Mouse (Mus musculus) cerebellum, adult 2 months (tissue): ENCODE results near the gene Kalrn. TPM values are rescaled to one million over a fixed set of nuclear protein-coding genes. Genes with fewer than 3 reads are reported as not detected.

Source experiments
- DNase-seq, 2 experiments: peaks; one replicate each; pipeline ENCODE4 v3.0.0; 2021
- H3K27ac ChIP-seq: fragments of 200-500 bp; 2 replicates; pipeline ENCODE4 v1.5.1; 2012; ENCODE audit warnings: low read length, control low read depth, inconsistent platforms; ENCODE audit not compliant: insufficient read depth
- H3K27me3 ChIP-seq: fragments of 200-500 bp; 2 replicates; pipeline ENCODE4 v1.6.1; 2012; ENCODE audit warnings: inconsistent platforms, mild to moderate bottlenecking, low read length, moderate library complexity; ENCODE audit not compliant: control insufficient read depth, insufficient read depth
- H3K4me1 ChIP-seq: fragments of 200-500 bp; 2 replicates; pipeline ENCODE4 v1.6.1; 2011; ENCODE audit warnings: low read length; ENCODE audit not compliant: control insufficient read depth, insufficient read depth
- H3K4me3 ChIP-seq: fragments of 200-500 bp; replicated peaks from 2 replicates; pipeline ENCODE3; 2011; ENCODE audit warnings: mild to moderate bottlenecking, low read depth, low read length, control low read depth; ENCODE audit not compliant: insufficient read depth
- CTCF ChIP-seq: fragments of 200-500 bp; IDR thresholded peaks from 2 replicates; pipeline ENCODE4 v1.5.1; 2011; ENCODE audit warnings: low read depth, mild to moderate bottlenecking, control low read depth, low read length, moderate library complexity, borderline replicate concordance; ENCODE audit not compliant: insufficient read depth
- POLR2A ChIP-seq: fragments of 200-500 bp; IDR thresholded peaks from 2 replicates; pipeline ENCODE4 v1.6.1; 2011; ENCODE audit warnings: low read length, control low read depth, borderline replicate concordance; ENCODE audit not compliant: insufficient read depth
- WGBS: fragments of 180-500 bp; shearing (Covaris S2); methylation state at CpG from one replicate; pipeline ENCODE4 v1.1.7; 2018; 5-methylcytosine and 5-hydroxymethylcytosine counted together
- polyA plus RNA-seq: library from polyadenylated mRNA; depleted of rRNA; stranded (reverse); fragments of >200 nt; gene quantifications from 2 replicates; pipeline ENCODE4 v1.2.3, GENCODE M21; 2012

Gene Kalrn
- polyA plus RNA-seq, 1 experiment: 17.9 TPM

DNA sequence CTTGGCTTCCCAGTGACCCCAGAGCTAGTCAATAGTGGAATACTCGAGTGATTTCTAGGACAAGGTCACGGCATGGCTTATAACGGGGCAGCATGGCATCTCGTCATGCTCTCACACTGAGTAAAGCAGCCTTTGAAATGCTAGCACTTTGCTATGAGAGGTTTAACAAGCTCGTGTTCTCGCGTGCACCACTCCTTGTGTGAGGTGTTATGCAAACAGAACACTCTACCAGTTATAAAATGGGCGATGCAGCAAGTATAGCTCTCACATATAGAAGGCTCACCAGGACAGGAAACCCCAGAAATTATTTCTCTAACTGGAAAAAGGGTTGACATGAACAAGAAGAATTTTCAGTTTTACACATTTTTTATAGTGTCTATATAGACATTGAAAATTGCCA is 431.7 kb downstream of the Kalrn start:
- H3K27ac ChIP-seq: no peak overlapping the region
- no peaks in the 10 kb centered on the region for H3K4me1 ChIP-seq
- H3K4me3 ChIP-seq: no peak overlapping the region
- TF ChIP-seq POLR2A (no peak), CTCF (no peak)
- whole genome bisulfite sequencing: 92% methylated on average over 8 of the region's 8 CpGs
- DNase-seq: no peak
- no peaks in the 10 kb centered on the region for H3K27me3 ChIP-seq

DNA sequence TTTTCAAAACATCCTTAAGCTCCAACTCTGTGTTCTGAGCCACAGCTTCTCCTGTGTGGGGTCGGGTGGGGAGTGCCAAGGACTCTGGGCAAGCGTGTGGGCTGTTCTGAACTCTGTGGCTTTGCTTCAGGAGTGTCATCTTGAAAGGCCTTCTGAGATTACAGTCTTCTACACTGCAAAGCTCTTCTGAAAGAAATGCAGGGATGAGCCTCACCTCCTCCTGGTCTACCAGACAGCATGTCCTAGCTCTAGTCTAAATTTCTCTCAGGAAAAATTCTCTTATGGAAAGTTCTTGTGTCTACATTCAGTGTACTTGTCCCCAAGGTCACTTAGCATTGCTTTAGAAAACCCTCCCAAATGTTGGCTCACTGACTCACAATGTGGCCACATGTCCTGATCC is 438.3 kb downstream of the Kalrn start:
- H3K27ac ChIP-seq: no peak overlapping the region
- 56% methylated on average over 2 of the region's 2 CpGs for WGBS
- H3K4me3 ChIP-seq: no peak overlapping the region
- no peaks in the 10 kb centered on the region for H3K4me1 ChIP-seq
- H3K27me3 ChIP-seq: no peaks in the 10 kb centered on the region
- no peak for TF ChIP-seq POLR2A
- TF ChIP-seq CTCF: no peak
- no peak for DNase-seq

DNA sequence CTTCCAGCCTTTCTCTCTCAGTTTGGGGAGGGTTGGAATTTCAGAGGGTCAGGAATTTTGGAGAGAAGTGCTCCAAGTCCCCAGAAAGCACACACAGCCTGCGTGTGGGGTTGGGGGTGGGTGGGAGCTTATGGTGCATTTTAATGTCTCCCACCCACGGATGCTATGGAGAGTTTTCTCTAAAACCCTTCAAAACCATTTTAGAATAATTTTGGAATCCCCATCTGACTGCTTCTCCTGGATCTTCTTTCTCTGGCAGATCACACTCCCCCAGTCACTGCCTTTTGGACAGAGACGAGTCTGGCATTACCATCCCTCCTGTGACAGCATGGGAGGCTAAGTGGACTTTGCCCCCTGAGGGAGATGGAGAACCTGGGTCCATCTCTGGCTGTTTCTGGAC is 438.7 kb downstream of the Kalrn start:
- H3K4me3 ChIP-seq: no peak overlapping the region
- H3K4me1 ChIP-seq: no peaks in the 10 kb centered on the region
- WGBS: 56% methylated on average over 3 of the region's 3 CpGs
- no peak for TF ChIP-seq CTCF
- no peak for TF ChIP-seq POLR2A
- no peaks in the 10 kb centered on the region for H3K27me3 ChIP-seq
- no peak for DNase-seq
- H3K27ac ChIP-seq: no peak overlapping the region

DNA sequence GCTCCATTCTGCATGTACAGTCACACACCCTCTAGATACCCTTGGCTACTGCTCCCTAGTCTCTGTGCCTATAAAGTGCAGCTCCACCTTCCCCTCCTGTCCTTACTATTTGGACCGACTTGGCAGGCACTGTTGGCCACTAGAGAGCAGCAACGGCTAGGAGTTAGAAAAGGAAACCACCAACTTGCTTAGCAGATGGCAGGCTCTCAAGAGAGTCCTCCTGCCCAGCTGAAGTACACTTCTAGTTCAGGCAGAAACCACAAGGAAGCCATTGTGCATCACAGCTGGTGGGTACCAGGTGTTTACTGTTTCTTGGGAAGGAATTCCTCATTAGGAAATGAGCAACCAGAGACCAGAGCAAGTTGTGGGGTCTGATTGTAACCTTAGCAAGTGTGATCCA is 447.7 kb downstream of the Kalrn start:
- Histone ChIP-seq H3K4me3 (no peak overlapping the region), H3K4me1 (no peaks in the 10 kb centered on the region), H3K27me3 (no peaks in the 10 kb centered on the region), H3K27ac (no peak overlapping the region)
- TF ChIP-seq CTCF: peak; percentile 80
- TF ChIP-seq POLR2A: no peak
- DNase-seq: peak; percentile 59 to 65
- 0% methylated on average over 2 of the region's 2 CpGs for WGBS

DNA sequence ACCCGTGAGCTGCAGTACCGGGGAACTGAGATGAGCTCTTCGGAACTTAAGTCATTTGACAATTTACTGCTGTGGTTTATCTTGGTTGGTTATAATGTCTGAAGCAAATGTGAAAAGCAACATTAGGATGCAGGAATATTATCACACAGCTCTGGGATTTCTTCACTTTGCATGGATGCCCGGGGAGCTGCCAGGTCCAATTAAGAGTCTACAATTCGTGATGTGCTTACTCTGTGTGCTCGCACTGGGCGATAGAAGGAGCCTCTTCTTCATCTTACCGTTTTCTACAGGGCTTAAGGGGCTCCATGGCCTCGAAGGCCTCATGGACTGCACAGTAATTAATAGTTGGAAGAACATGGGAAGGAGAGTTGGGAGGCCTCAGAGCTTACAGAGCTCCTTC is 450.8 kb downstream of the Kalrn start:
- Histone ChIP-seq H3K27me3 (no peaks in the 10 kb centered on the region), H3K27ac (no peak overlapping the region), H3K4me3 (no peak overlapping the region), H3K4me1 (no peaks in the 10 kb centered on the region)
- DNase-seq: no peak
- TF ChIP-seq POLR2A (no peak), CTCF (no peak)
- 52% methylated on average over 9 of the region's 9 CpGs for WGBS

DNA sequence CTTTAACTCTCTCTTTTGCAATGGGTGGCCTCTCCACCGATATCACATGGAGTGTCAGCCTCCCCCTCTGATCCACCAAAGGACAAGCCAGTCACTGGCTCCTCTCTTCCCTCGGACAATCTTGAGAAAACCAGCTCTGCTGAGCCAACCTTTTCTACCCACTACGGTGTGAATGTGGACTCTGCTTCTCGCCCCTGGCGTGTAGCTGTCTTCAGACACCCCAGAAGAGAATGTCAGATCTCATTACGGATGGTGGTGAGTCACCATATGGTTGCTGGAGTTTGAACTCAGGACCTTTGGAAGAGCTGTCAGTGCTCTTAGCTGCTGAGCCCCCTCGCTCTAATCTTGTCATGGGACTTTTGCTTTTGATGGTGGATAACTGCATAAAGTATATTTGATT is 452.0 kb downstream of the Kalrn start:
- TF ChIP-seq POLR2A (no peak), CTCF (no peak)
- Histone ChIP-seq H3K4me3 (no peak overlapping the region), H3K27ac (no peak overlapping the region), H3K4me1 (no peaks in the 10 kb centered on the region), H3K27me3 (no peaks in the 10 kb centered on the region)
- WGBS: 67% methylated on average over 7 of the region's 7 CpGs
- DNase-seq: no peak

DNA sequence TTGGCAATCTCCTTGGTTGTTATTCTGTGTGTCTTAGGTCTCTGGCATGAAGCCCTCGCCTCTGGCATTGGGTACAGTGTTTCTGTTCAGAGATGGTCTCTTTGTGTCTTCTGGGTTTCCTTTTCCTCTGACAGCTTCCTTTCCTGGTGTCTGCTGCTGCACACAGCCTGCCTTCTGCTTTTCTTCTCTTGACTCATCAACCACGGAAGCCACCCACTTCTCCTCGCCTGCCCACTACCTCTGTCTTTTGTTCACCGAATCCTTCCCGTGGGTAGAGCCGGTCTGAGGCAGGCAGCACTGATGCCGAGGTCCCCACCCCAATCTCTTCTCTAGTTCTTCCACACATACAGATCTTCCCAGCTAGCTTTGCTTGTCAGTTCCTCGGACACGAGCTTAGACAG is 452.5 kb downstream of the Kalrn start:
- no peak for TF ChIP-seq POLR2A
- TF ChIP-seq CTCF: no peak
- WGBS: 54% methylated on average over 9 of the region's 9 CpGs
- Histone ChIP-seq H3K27ac (no peak overlapping the region), H3K27me3 (no peaks in the 10 kb centered on the region), H3K4me1 (no peaks in the 10 kb centered on the region), H3K4me3 (no peak overlapping the region)
- DNase-seq: no peak

DNA sequence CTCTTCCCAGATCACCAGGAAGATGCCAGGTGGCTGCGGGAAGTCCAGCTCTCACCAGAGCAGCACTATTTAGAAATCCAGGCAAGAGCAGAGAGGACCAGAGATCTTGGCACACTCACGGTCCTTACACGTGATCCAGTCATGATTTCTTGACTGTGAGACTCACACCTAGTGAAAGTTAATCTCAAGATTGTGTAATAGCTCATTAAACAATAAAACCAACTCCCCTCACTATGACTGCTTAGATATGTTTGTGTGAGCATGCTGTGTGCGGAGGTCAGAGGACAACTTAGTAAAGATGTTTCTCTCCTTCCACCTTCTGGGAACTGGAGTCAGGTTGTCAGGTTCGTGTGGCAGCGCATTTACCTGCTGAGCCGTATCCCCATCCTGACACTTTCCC is 453.5 kb downstream of the Kalrn start:
- no peaks in the 10 kb centered on the region for H3K27me3 ChIP-seq
- DNase-seq: peak in 1 of 2 experiments; percentile 0
- H3K4me3 ChIP-seq: no peak overlapping the region
- no peak overlapping the region for H3K27ac ChIP-seq
- 91% methylated on average over 7 of the region's 7 CpGs for WGBS
- no peaks in the 10 kb centered on the region for H3K4me1 ChIP-seq
- TF ChIP-seq CTCF: no peak
- TF ChIP-seq POLR2A: no peak
